Mouse (Mus musculus) heart, embryonic 16.5 days (tissue): Measurements from ENCODE around the gene Coq2. TPM values are rescaled to one million over a fixed set of nuclear protein-coding genes. Genes with fewer than 3 reads are reported as not detected.

Experiments
- ATAC-seq: fragments of 200-750 bp; cut with Nextera tagmentation; replicated peaks from 2 replicates; pipeline ENCODE4 v1.8.0; 2017; ENCODE audit warnings: moderate number of reproducible peaks; ENCODE audit not compliant: insufficient read depth, low FRiP score; ENCODE audit errors: extremely low read depth
- H3K27ac ChIP-seq: fragments of 300-500 bp; sonication (generic); 2 replicates; pipeline ENCODE4 v1.5.1; 2014; ENCODE audit warnings: mild to moderate bottlenecking, low read length, control low read depth, moderate library complexity
- H3K27me3 ChIP-seq: fragments of 300-500 bp; sonication (generic); 2 replicates; pipeline ENCODE4 v1.6.1; 2014; ENCODE audit warnings: low read length, mixed read lengths; ENCODE audit not compliant: control insufficient read depth, insufficient read depth
- H3K36me3 ChIP-seq: fragments of 300-500 bp; sonication (generic); 2 replicates; pipeline ENCODE4 v1.6.1; 2014; ENCODE audit not compliant: control insufficient read depth, insufficient read depth
- H3K4me1 ChIP-seq: fragments of 300-500 bp; sonication (generic); 2 replicates; pipeline ENCODE4 v1.6.1; 2014; ENCODE audit warnings: low read length, mixed read lengths; ENCODE audit not compliant: control insufficient read depth, insufficient read depth
- H3K4me2 ChIP-seq: fragments of 300-500 bp; sonication (generic); 2 replicates; pipeline ENCODE4 v1.6.1; 2014; ENCODE audit warnings: low read depth, mild to moderate bottlenecking, control low read depth, low read length
- H3K4me3 ChIP-seq: fragments of 300-500 bp; sonication (generic); 2 replicates; pipeline ENCODE4 v1.5.1; 2014; ENCODE audit warnings: mild to moderate bottlenecking, control low read depth, low read length
- H3K9ac ChIP-seq: fragments of 300-500 bp; sonication (generic); 2 replicates; pipeline ENCODE4 v1.6.1; 2014; ENCODE audit warnings: low read length, control low read depth
- H3K9me3 ChIP-seq: fragments of 300-500 bp; sonication (generic); replicated peaks from 2 replicates; pipeline ENCODE4 v1.6.1; 2016; ENCODE audit warnings: low read length; ENCODE audit not compliant: control insufficient read depth
- whole genome bisulfite sequencing: fragments of 180-500 bp; shearing (Covaris S2); extraction: QIAGEN DNeasy Blood & Tissue Kit; methylation state at CpG from one replicate; pipeline ENCODE4 v1.1.7; 2014; 5-methylcytosine and 5-hydroxymethylcytosine counted together
- polyA plus RNA-seq: library from polyadenylated mRNA; unstranded; fragments of >200 nt; fragmentation: Nextera tagmentation; extraction: Ambion mirVana; gene quantifications from 2 replicates; pipeline ENCODE4 v1.2.1, GENCODE M21; 2015

Gene Coq2
- polyA plus RNA-seq, 1 experiment from 2014 or later = 73.2 TPM

GRCm38 (mm10) chr5:100634885-100635478 is 40.0 kb downstream of the Coq2 start:
- no peaks in the 10 kb centered on the region for H3K36me3 ChIP-seq
- H3K4me2 ChIP-seq = no peak overlapping the region
- no peak overlapping the region for H3K4me3 ChIP-seq
- no peak for ATAC-seq
- H3K27me3 ChIP-seq = no peaks in the 10 kb centered on the region; the same call in 1 of the 2 replicates
- 83% methylated on average over 8 of the region's 8 CpGs for WGBS
- no peak overlapping the region for H3K9ac ChIP-seq
- no peaks in the 10 kb centered on the region for H3K4me1 ChIP-seq
- H3K27ac ChIP-seq = no peak overlapping the region
- no peaks in the 10 kb centered on the region for H3K9me3 ChIP-seq

- H3K4me1 ChIP-seq = no peaks in the 10 kb centered on the region
- no peaks in the 10 kb centered on the region for H3K9me3 ChIP-seq
- H3K27me3 ChIP-seq = no peaks in the 10 kb centered on the region; the same call in 1 of the 2 replicates
- WGBS = 80% methylated on average over 8 of the region's 8 CpGs
- ATAC-seq = no peak
- H3K9ac ChIP-seq = no peak overlapping the region
- H3K27ac ChIP-seq = no peak overlapping the region
- no peak overlapping the region for H3K4me3 ChIP-seq
- H3K36me3 ChIP-seq = no peaks in the 10 kb centered on the region
- H3K4me2 ChIP-seq = no peak overlapping the region
Measured at GRCm38 (mm10) chr5:100632540-100633129, 42.3 kb downstream of the Coq2 start.

- H3K4me3 ChIP-seq = no peak overlapping the region
- no peaks in the 10 kb centered on the region for H3K36me3 ChIP-seq
- no peak overlapping the region for H3K27ac ChIP-seq
- no peak overlapping the region for H3K9ac ChIP-seq
- no peak for ATAC-seq
- H3K27me3 ChIP-seq = no peaks in the 10 kb centered on the region; the same call in 1 of the 2 replicates
- no peaks in the 10 kb centered on the region for H3K4me1 ChIP-seq
- 84% methylated on average over 4 of the region's 4 CpGs for WGBS
- H3K9me3 ChIP-seq = no peaks in the 10 kb centered on the region
- no peak overlapping the region for H3K4me2 ChIP-seq
Measured at GRCm38 (mm10) chr5:100628807-100629206, 46.1 kb downstream of the Coq2 start.

- H3K4me2 ChIP-seq = no peak overlapping the region
- H3K4me1 ChIP-seq = no peaks in the 10 kb centered on the region
- no peak overlapping the region for H3K9ac ChIP-seq
- H3K4me3 ChIP-seq = no peak overlapping the region
- ATAC-seq = peak; percentile 55; the same call in 1 of the 2 replicates
- H3K27ac ChIP-seq = no peak overlapping the region
- no peaks in the 10 kb centered on the region for H3K9me3 ChIP-seq
- 65% methylated on average over 6 of the region's 6 CpGs for WGBS
- H3K36me3 ChIP-seq = no peaks in the 10 kb centered on the region
- no peaks in the 10 kb centered on the region for H3K27me3 ChIP-seq
Measured at GRCm38 (mm10) chr5:100626526-100626925, 48.4 kb downstream of the Coq2 start.

GRCm38 (mm10) chr5:100624743-100625360 is 50.1 kb downstream of the Coq2 start:
- no peak for ATAC-seq
- H3K4me1 ChIP-seq = no peaks in the 10 kb centered on the region
- WGBS = 64% methylated on average over 9 of the region's 9 CpGs
- H3K9ac ChIP-seq = no peak overlapping the region
- no peak overlapping the region for H3K4me3 ChIP-seq
- H3K27ac ChIP-seq = no peak overlapping the region
- H3K9me3 ChIP-seq = no peaks in the 10 kb centered on the region
- H3K27me3 ChIP-seq = no peaks in the 10 kb centered on the region
- H3K4me2 ChIP-seq = no peak overlapping the region
- H3K36me3 ChIP-seq = no peaks in the 10 kb centered on the region

- Histone ChIP-seq H3K9me3 (no peaks in the 10 kb centered on the region), H3K27me3 (no peaks in the 10 kb centered on the region), H3K27ac (no peak overlapping the region), H3K4me2 (no peak overlapping the region), H3K4me1 (no peaks in the 10 kb centered on the region), H3K9ac (no peak overlapping the region), H3K36me3 (no peaks in the 10 kb centered on the region), H3K4me3 (no peak overlapping the region)
- 85% methylated on average over 12 of the region's 12 CpGs for WGBS
- no peak for ATAC-seq
Measured at GRCm38 (mm10) chr5:100622509-100623163, 52.3 kb downstream of the Coq2 start.

- no peaks in the 10 kb centered on the region for H3K36me3 ChIP-seq
- H3K9me3 ChIP-seq = no peaks in the 10 kb centered on the region
- no peaks in the 10 kb centered on the region for H3K4me1 ChIP-seq
- 62% methylated on average over 8 of the region's 8 CpGs for WGBS
- no peak overlapping the region for H3K4me2 ChIP-seq
- H3K4me3 ChIP-seq = no peak overlapping the region
- no peak overlapping the region for H3K27ac ChIP-seq
- H3K9ac ChIP-seq = no peak overlapping the region
- no peak for ATAC-seq
- no peaks in the 10 kb centered on the region for H3K27me3 ChIP-seq
Measured at GRCm38 (mm10) chr5:100621876-100622508, 52.9 kb downstream of the Coq2 start.

GRCm38 (mm10) chr5:100620952-100621351 is 54.0 kb downstream of the Coq2 start:
- no peaks in the 10 kb centered on the region for H3K4me1 ChIP-seq
- no peak overlapping the region for H3K27ac ChIP-seq
- no peak overlapping the region for H3K9ac ChIP-seq
- H3K36me3 ChIP-seq = no peaks in the 10 kb centered on the region
- 61% methylated on average over 9 of the region's 9 CpGs for WGBS
- H3K9me3 ChIP-seq = no peaks in the 10 kb centered on the region
- no peaks in the 10 kb centered on the region for H3K27me3 ChIP-seq
- H3K4me2 ChIP-seq = no peak overlapping the region
- no peak overlapping the region for H3K4me3 ChIP-seq
- no peak for ATAC-seq
